Mouse (Mus musculus) stomach, embryonic 16.5 days (tissue): ENCODE measurements at regions not wholly inside any gene's neighbourhood (a gene's known extent, or its start where the extent isn't known, plus 50 kb on each side); places are given as distances from the start of the nearest gene placed in this dataset.

ENCODE experiments used
- ATAC-seq: fragments of 200-750 bp; cut with Nextera tagmentation; 2 replicates; pipeline ENCODE4 v1.8.0; 2017; ENCODE audit warnings: moderate number of reproducible peaks, moderate TSS enrichment; ENCODE audit not compliant: insufficient read depth, low FRiP score
- H3K27ac ChIP-seq: fragments of 300-500 bp; sonication (generic); 2 replicates; pipeline ENCODE4 v1.5.1; 2014; ENCODE audit warnings: low read length
- H3K27me3 ChIP-seq: fragments of 300-500 bp; sonication (generic); 2 replicates; pipeline ENCODE4 v1.6.1; 2014; ENCODE audit warnings: low read length, control low read depth, mixed read lengths; ENCODE audit not compliant: control insufficient read depth, insufficient read depth
- H3K36me3 ChIP-seq: fragments of 300-500 bp; sonication (generic); 2 replicates; pipeline ENCODE4 v1.6.1; 2014; ENCODE audit warnings: low read length; ENCODE audit not compliant: control insufficient read depth, insufficient read depth
- H3K4me1 ChIP-seq: fragments of 300-500 bp; sonication (generic); 2 replicates; pipeline ENCODE4 v1.6.1; 2014; ENCODE audit warnings: low read length, control low read depth, mixed read lengths; ENCODE audit not compliant: control insufficient read depth, insufficient read depth
- H3K4me2 ChIP-seq: fragments of 300-500 bp; sonication (generic); 2 replicates; pipeline ENCODE4 v1.6.1; 2014; ENCODE audit warnings: low read depth, low read length, mixed read lengths
- H3K4me3 ChIP-seq: fragments of 300-500 bp; sonication (generic); replicated peaks from 2 replicates; pipeline ENCODE4 v1.5.1; 2014; ENCODE audit warnings: mild to moderate bottlenecking, low read length
- H3K9ac ChIP-seq: fragments of 300-500 bp; sonication (generic); 2 replicates; pipeline ENCODE4 v1.6.1; 2014; ENCODE audit warnings: low read length
- H3K9me3 ChIP-seq: fragments of 300-500 bp; sonication (generic); replicated peaks from 2 replicates; pipeline ENCODE4 v1.6.1; 2016; ENCODE audit warnings: low read length, control low read depth; ENCODE audit not compliant: control insufficient read depth
- WGBS: fragments of 180-500 bp; shearing (Covaris S2); extraction: QIAGEN DNeasy Blood & Tissue Kit; methylation state at CpG from one replicate; pipeline ENCODE4 v1.1.7; 2014; 5-methylcytosine and 5-hydroxymethylcytosine counted together

- Histone ChIP-seq H3K9me3 (no peaks in the 10 kb centered on the region), H3K4me1 (no peaks in the 10 kb centered on the region), H3K4me2 (no peak overlapping the region), H3K27ac (no peak overlapping the region), H3K27me3 (no peaks in the 10 kb centered on the region), H3K9ac (no peak overlapping the region), H3K4me3 (no peak overlapping the region), H3K36me3 (no peaks in the 10 kb centered on the region)
- 92% methylated on average over 1 of the region's 1 CpGs for WGBS
- no peak for ATAC-seq
Observed at GRCm38 (mm10) chr12:52422729-52423128, 81.0 kb upstream of the Arhgap5 start.

DNA sequence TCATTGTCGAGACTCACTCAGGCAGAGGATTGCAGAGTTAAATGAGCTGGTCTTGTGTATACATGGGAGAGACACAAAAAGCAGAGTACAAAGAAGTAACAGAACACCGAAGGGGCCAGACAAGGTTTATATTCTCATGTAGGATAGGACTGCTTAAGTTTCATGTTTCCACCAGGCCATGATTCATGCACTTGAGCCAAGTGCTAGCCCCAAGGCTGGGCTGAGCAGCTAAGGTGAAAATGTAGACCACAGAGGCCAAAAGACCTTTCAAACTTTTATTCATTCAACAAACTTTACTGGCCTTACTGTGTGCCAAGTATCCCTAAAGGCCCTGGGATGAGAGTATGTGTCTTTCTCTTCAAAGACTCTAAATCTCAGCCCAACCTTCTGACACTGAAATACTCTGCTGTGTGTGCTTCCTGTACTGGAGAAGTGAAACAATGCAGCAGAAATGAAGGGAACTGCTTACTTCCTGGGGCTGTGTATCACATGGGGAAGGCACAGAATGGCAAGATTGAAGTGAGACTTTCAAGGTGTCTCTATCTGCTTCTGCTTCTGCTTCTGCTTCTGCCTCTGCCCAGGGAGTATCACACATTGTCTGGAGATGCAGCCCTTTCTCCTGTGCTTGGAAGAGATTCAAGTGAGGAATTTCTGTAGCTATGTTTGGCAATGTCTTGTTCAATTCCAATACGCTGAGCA lies 79.3 kb upstream of the Arhgap5 start:
- Histone ChIP-seq H3K27ac (no peak overlapping the region), H3K4me1 (no peaks in the 10 kb centered on the region), H3K9me3 (no peaks in the 10 kb centered on the region), H3K36me3 (no peaks in the 10 kb centered on the region), H3K9ac (no peak overlapping the region), H3K4me3 (no peak overlapping the region), H3K27me3 (no peaks in the 10 kb centered on the region), H3K4me2 (no peak overlapping the region)
- whole genome bisulfite sequencing: 71% methylated on average over 3 of the region's 3 CpGs
- no peak for ATAC-seq

DNA sequence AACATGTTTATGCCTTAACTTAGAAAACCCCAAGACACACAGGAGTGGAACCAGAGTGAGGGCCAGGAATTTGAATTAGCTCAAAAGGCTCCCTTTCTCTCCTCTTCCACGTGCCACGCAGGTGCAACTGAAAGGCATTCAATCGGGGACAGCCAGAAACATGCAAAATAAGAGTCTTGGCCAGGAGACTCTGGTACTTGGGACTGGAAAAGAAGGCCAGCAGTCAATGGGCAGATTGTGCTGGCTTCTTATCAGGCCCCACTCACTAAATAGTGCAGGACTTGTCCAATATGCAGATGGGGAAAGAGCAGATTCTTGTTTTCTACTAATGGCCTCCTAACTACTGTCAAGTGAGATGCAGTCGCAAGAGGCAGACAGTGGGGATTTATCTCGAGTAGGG lies 73.8 kb upstream of the Arhgap5 start:
- H3K27me3 ChIP-seq: no peaks in the 10 kb centered on the region
- 74% methylated on average over 5 of the region's 5 CpGs for WGBS
- no peaks in the 10 kb centered on the region for H3K9me3 ChIP-seq
- no peak for ATAC-seq
- H3K36me3 ChIP-seq: no peaks in the 10 kb centered on the region
- H3K4me1 ChIP-seq: no peaks in the 10 kb centered on the region
- no peak overlapping the region for H3K9ac ChIP-seq
- no peak overlapping the region for H3K4me3 ChIP-seq
- H3K27ac ChIP-seq: no peak overlapping the region
- no peak overlapping the region for H3K4me2 ChIP-seq

- no peaks in the 10 kb centered on the region for H3K36me3 ChIP-seq
- no peaks in the 10 kb centered on the region for H3K27me3 ChIP-seq
- WGBS: 81% methylated on average over 3 of the region's 3 CpGs
- no peaks in the 10 kb centered on the region for H3K9me3 ChIP-seq
- H3K4me2 ChIP-seq: no peak overlapping the region
- H3K9ac ChIP-seq: no peak overlapping the region
- H3K4me1 ChIP-seq: no peaks in the 10 kb centered on the region
- H3K27ac ChIP-seq: no peak overlapping the region
- ATAC-seq: no peak
- no peak overlapping the region for H3K4me3 ChIP-seq
Observed at GRCm38 (mm10) chr12:52431933-52432332, 71.8 kb upstream of the Arhgap5 start.

DNA sequence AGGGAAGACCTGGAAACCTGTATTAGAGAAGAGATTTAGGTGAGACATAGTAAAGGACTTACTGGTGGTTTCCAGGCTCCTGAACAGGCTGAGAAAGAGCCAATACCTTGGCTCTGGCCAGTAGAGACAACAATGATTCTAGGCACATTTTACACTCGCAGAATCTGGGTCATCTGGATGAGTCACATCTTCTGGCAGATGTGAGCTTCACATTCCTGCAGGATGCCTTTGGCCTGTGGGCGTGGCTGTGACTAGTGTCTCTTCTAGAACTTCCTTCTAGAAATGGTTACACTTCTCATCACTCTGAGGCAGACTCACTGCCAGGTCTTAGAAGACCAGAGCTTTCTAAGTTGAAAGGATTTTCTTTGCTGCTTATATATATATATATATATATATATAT lies 69.8 kb upstream of the Arhgap5 start:
- no peak for ATAC-seq
- Histone ChIP-seq H3K4me2 (no peak overlapping the region), H3K27ac (no peak overlapping the region), H3K27me3 (no peaks in the 10 kb centered on the region), H3K9me3 (no peaks in the 10 kb centered on the region), H3K4me3 (no peak overlapping the region), H3K9ac (no peak overlapping the region), H3K4me1 (no peaks in the 10 kb centered on the region), H3K36me3 (no peaks in the 10 kb centered on the region)
- 65% methylated on average over 2 of the region's 2 CpGs for WGBS

- Histone ChIP-seq H3K4me3 (no peak overlapping the region), H3K36me3 (no peaks in the 10 kb centered on the region), H3K9ac (no peak overlapping the region), H3K9me3 (no peaks in the 10 kb centered on the region), H3K4me2 (no peak overlapping the region), H3K27me3 (no peaks in the 10 kb centered on the region), H3K4me1 (no peaks in the 10 kb centered on the region), H3K27ac (no peak overlapping the region)
- WGBS: 65% methylated on average over 5 of the region's 5 CpGs
- no peak for ATAC-seq
Observed at GRCm38 (mm10) chr12:52435321-52435720, 68.5 kb upstream of the Arhgap5 start.

GRCm38 (mm10) chr12:52435795-52436211 lies 68.0 kb upstream of the Arhgap5 start:
- H3K27me3 ChIP-seq: no peaks in the 10 kb centered on the region
- no peaks in the 10 kb centered on the region for H3K4me1 ChIP-seq
- no peaks in the 10 kb centered on the region for H3K9me3 ChIP-seq
- no peak overlapping the region for H3K9ac ChIP-seq
- H3K27ac ChIP-seq: no peak overlapping the region
- ATAC-seq: no peak
- no peaks in the 10 kb centered on the region for H3K36me3 ChIP-seq
- H3K4me3 ChIP-seq: no peak overlapping the region
- H3K4me2 ChIP-seq: no peak overlapping the region
- 64% methylated on average over 16 of the region's 16 CpGs for WGBS

DNA sequence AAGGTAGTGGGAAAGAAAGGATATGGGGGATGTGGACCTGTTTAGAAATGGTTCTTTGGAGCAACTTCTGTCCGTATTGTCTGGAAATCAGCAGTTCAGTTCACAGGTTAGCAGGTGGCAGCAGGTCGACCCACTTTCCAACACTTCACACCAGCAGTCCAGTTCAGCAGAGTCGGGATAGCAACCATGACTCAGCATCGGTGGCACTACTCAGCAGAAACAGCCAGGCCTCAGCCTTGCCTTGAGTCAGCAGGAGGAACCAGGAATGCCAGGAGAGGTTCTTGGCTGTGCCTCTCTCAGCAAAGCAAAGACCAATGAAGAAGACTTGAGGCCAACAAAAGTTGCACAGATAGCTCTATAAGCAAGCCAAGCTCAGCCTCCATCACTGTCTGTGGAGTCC lies 66.8 kb upstream of the Arhgap5 start:
- Histone ChIP-seq H3K27ac (no peak overlapping the region), H3K27me3 (no peaks in the 10 kb centered on the region), H3K9ac (no peak overlapping the region), H3K4me3 (no peak overlapping the region), H3K36me3 (no peaks in the 10 kb centered on the region), H3K4me1 (no peaks in the 10 kb centered on the region), H3K4me2 (no peak overlapping the region), H3K9me3 (no peaks in the 10 kb centered on the region)
- WGBS: 85% methylated on average over 4 of the region's 4 CpGs
- ATAC-seq: no peak

DNA sequence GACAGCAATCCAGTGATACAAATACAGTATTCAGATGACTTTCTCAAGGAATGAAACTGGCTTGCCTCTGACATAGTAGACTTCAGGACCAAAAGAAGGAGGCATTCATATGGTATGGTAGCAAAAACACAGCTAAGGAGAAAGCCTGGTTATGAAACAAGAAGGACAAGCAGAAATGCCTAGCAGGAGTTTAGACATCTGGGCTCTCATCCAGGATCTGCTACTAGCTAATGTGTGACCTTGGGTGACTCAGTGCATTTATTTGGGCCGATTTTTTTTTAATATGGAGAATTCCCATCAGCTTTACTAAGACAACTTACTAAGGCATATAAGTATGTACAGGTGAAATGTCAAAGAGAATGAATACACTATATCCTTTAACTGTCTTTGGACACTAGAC lies 64.5 kb upstream of the Arhgap5 start:
- H3K27ac ChIP-seq: no peak overlapping the region
- H3K4me1 ChIP-seq: no peaks in the 10 kb centered on the region
- no peak for ATAC-seq
- H3K27me3 ChIP-seq: no peaks in the 10 kb centered on the region
- no peak overlapping the region for H3K9ac ChIP-seq
- H3K4me3 ChIP-seq: no peak overlapping the region
- no peaks in the 10 kb centered on the region for H3K9me3 ChIP-seq
- no peak overlapping the region for H3K4me2 ChIP-seq
- no peaks in the 10 kb centered on the region for H3K36me3 ChIP-seq
- WGBS: 60% methylated on average over 1 of the region's 1 CpGs
